Mouse (Mus musculus) MEL (cell line): ENCODE data around the gene Htr5b. TPM values are rescaled to one million over a fixed set of nuclear protein-coding genes. Genes with fewer than 3 reads are reported as not detected.

Source experiments
- DNase-seq: peaks from one replicate; pipeline ENCODE4 v3.0.0; 2011; ENCODE audit warnings: low read depth, low spot score
- H3K27ac ChIP-seq: 2 replicates; pipeline ENCODE4 v1.5.1; 2012; ENCODE audit warnings: low read depth, mild to moderate bottlenecking, control low read depth, low read length, moderate library complexity; ENCODE audit not compliant: control insufficient read depth
- H3K27me3 ChIP-seq, 2 experiments: fragments of 150-350 bp in 1 of 2; sonication (generic) in 1 of 2; 2 replicates each; pipeline ENCODE4 v1.6.1; 2012; ENCODE audit warnings: low read length in 2 of 2, mild to moderate bottlenecking in 2 of 2, improper control_type of control experiment in 1 of 2, moderate library complexity in 1 of 2; ENCODE audit not compliant: insufficient read depth in 2 of 2, control insufficient read depth in 1 of 2
- H3K36me3 ChIP-seq, 2 experiments: 2 replicates each; pipeline ENCODE4 v1.6.1; 2012 to 2014; ENCODE audit warnings: low read length in 2 of 2, improper control_type of control experiment in 1 of 2, inconsistent platforms in 1 of 2, mild to moderate bottlenecking in 1 of 2; ENCODE audit not compliant: insufficient read depth in 2 of 2, control insufficient read depth in 1 of 2
- H3K4me1 ChIP-seq, 2 experiments: fragments of 150-350 bp in 1 of 2; sonication (generic) in 1 of 2; 2 replicates each; pipeline ENCODE4 v1.6.1; 2012; ENCODE audit warnings: low read length in 2 of 2, improper control_type of control experiment in 1 of 2, mild to moderate bottlenecking in 1 of 2; ENCODE audit not compliant: insufficient read depth in 2 of 2, control insufficient read depth in 1 of 2
- H3K4me3 ChIP-seq, 2 experiments: fragments of 150-350 bp in 1 of 2; sonication (generic) in 1 of 2; 2 replicates each; pipeline ENCODE4 v1.5.1; 2012; ENCODE audit warnings: low read depth in 2 of 2, low read length in 2 of 2, mild to moderate bottlenecking in 2 of 2, moderate library complexity in 2 of 2, control low read depth in 1 of 2, improper control_type of control experiment in 1 of 2; ENCODE audit not compliant: control insufficient read depth in 1 of 2, insufficient read depth in 1 of 2
- H3K79me2 ChIP-seq: 2 replicates; pipeline ENCODE4 v1.6.1; 2012; ENCODE audit warnings: mild to moderate bottlenecking, low read length, moderate library complexity; ENCODE audit not compliant: control insufficient read depth, poor library complexity, insufficient read depth
- H3K9ac ChIP-seq: 2 replicates; pipeline ENCODE4 v1.6.1; 2012; ENCODE audit warnings: low read depth, mild to moderate bottlenecking, control low read depth, low read length, moderate library complexity; ENCODE audit not compliant: control insufficient read depth, poor library complexity, severe bottlenecking
- H3K9me3 ChIP-seq: fragments of 150-350 bp; sonication (generic); replicated peaks from 2 replicates; pipeline ENCODE4 v1.6.1; 2012; ENCODE audit warnings: mild to moderate bottlenecking, low read length, improper control_type of control experiment, moderate library complexity; ENCODE audit not compliant: insufficient read depth
- CHD1 ChIP-seq: IDR thresholded peaks from 2 replicates; pipeline ENCODE4 v1.6.1; 2012; ENCODE audit warnings: low read depth, mild to moderate bottlenecking, inconsistent platforms, low read length, improper control_type of control experiment
- CHD2 ChIP-seq: IDR thresholded peaks from 2 replicates; pipeline ENCODE4 v1.6.1; 2011; ENCODE audit warnings: low read length, improper control_type of control experiment
- CTCF ChIP-seq, 3 experiments: IDR thresholded peaks in 2 of 3; conservative IDR thresholded peaks in 1 of 3; 2 replicates each; pipeline ENCODE4 v1.5.1; 2011 to 2012; ENCODE audit warnings: low read length in 3 of 3, low read depth in 2 of 3, mild to moderate bottlenecking in 2 of 3, improper control_type of control experiment in 1 of 3, inconsistent platforms in 1 of 3, mixed read lengths in 1 of 3, moderate library complexity in 1 of 3; ENCODE audit not compliant: control insufficient read depth in 1 of 3, insufficient read depth in 1 of 3, poor library complexity in 1 of 3, severe bottlenecking in 1 of 3
- E2F4 ChIP-seq: IDR thresholded peaks from 2 replicates; pipeline ENCODE4 v1.6.1; 2011; ENCODE audit warnings: low read depth, low read length, improper control_type of control experiment, borderline replicate concordance
- ETS1 ChIP-seq: IDR thresholded peaks from 2 replicates; pipeline ENCODE4 v1.6.1; 2012; ENCODE audit warnings: low read depth, mild to moderate bottlenecking, inconsistent platforms, low read length, improper control_type of control experiment, moderate library complexity
- GATA1 ChIP-seq: IDR thresholded peaks from 2 replicates; pipeline ENCODE4 v1.6.1; 2011; ENCODE audit warnings: low read depth, low read length, improper control_type of control experiment
- POLR2AphosphoS5 ChIP-seq: IDR thresholded peaks from 2 replicates; pipeline ENCODE4 v1.6.1; 2012; ENCODE audit warnings: low read depth, borderline replicate concordance, mild to moderate bottlenecking, inconsistent platforms, low read length, moderate library complexity, mixed read lengths
- RAD21 ChIP-seq: IDR thresholded peaks from 2 replicates; pipeline ENCODE4 v1.6.1; 2011; ENCODE audit warnings: mild to moderate bottlenecking, low read depth, low read length, improper control_type of control experiment
- RCOR1 ChIP-seq: IDR thresholded peaks from 2 replicates; pipeline ENCODE4 v1.6.1; 2012; ENCODE audit warnings: low read depth, mild to moderate bottlenecking, inconsistent platforms, low read length, improper control_type of control experiment
- SMC3 ChIP-seq: IDR thresholded peaks from 2 replicates; pipeline ENCODE4 v1.6.1; 2011; ENCODE audit warnings: low read depth, low read length, improper control_type of control experiment
- TBP ChIP-seq: IDR thresholded peaks from 2 replicates; pipeline ENCODE4 v1.8.0; 2011; ENCODE audit warnings: low read depth, low read length, improper control_type of control experiment
- TCF12 ChIP-seq: IDR thresholded peaks from 2 replicates; pipeline ENCODE4 v1.6.1; 2014; ENCODE audit warnings: low read depth, mild to moderate bottlenecking, inconsistent platforms, low read length, improper control_type of control experiment, moderate library complexity
- USF2 ChIP-seq, 2 experiments: IDR thresholded peaks; 2 replicates each; pipeline ENCODE4 v1.6.1; 2011 to 2012; ENCODE audit warnings: improper control_type of control experiment in 2 of 2, low read length in 2 of 2, borderline replicate concordance in 1 of 2, inconsistent platforms in 1 of 2, low read depth in 1 of 2, mild to moderate bottlenecking in 1 of 2; ENCODE audit not compliant: insufficient read depth in 1 of 2
- ZNF384 ChIP-seq: IDR thresholded peaks from 2 replicates; pipeline ENCODE4 v1.6.1; 2012; ENCODE audit warnings: low read depth, mild to moderate bottlenecking, inconsistent platforms, low read length, improper control_type of control experiment
- polyA plus RNA-seq, 2 experiments: library from polyadenylated mRNA; stranded (reverse) in 1 of 2; unstranded in 1 of 2; fragments of >175 nt in 1 of 2; fragments of >200 nt in 1 of 2; gene quantifications; 2 replicates each; pipeline versions ENCODE4 v1.2.1 to v1.2.4; 2012; ENCODE audit warnings: low replicate concordance in 2 of 2, low read depth in 1 of 2; ENCODE audit not compliant: insufficient read length in 2 of 2, insufficient read depth in 1 of 2, missing spikeins in 1 of 2
- total RNA-seq: library from RNA; depleted of rRNA; stranded (reverse); fragments of 300-350 nt; gene quantifications from 2 replicates; pipeline ENCODE4 v1.2.3, GENCODE M21; 2012

Gene Htr5b
- total and polyA plus RNA-seq, 3 experiments = not detected

- H3K4me3 ChIP-seq = no peak overlapping the region
- DNase-seq = peak; percentile 35
- H3K27ac ChIP-seq = no peak overlapping the region
- peaks cover 0 to 10% of the 10 kb centered on the region in 2 experiments; a peak in 2 of 4 replicates for H3K36me3 ChIP-seq
- no peak overlapping the region for H3K9ac ChIP-seq
- no peak for TF ChIP-seq USF2 (IDR thresholded peaks at IDR 0.05; ENCODE audit: borderline replicate concordance in 1 of 2, insufficient read depth in 1 of 2, low read depth in 1 of 2, low read length in 2 of 2)
- no peak for TF ChIP-seq TCF12
- TF ChIP-seq E2F4 = no peak
- no peak for TF ChIP-seq CHD1
- TF ChIP-seq CTCF (IDR thresholded peaks at IDR 0.05 in 2 of 3, conservative IDR thresholded peaks at IDR 0.05 in 1 of 3; ENCODE audit: control insufficient read depth in 1 of 3, insufficient read depth in 1 of 3, low read depth in 2 of 3, low read length in 3 of 3, poor library complexity in 1 of 3, severe bottlenecking in 1 of 3) = no peak
- TF ChIP-seq RCOR1 = no peak
- TF ChIP-seq ZNF384 = no peak
- no peaks in the 10 kb centered on the region for H3K9me3 ChIP-seq
- no peaks in the 10 kb centered on the region for H3K27me3 ChIP-seq
- H3K79me2 ChIP-seq = no peaks in the 10 kb centered on the region
- peaks cover 5 to 20% of the 10 kb centered on the region in 2 experiments; a peak in 3 of 4 replicates for H3K4me1 ChIP-seq
These were observed 19.5 kb downstream of the Htr5b start for GRCm38 (mm10) chr1:121508729-121509128.

- Histone ChIP-seq H3K9ac (no peak overlapping the region), H3K79me2 (no peaks in the 10 kb centered on the region), H3K27ac (no peak overlapping the region), H3K9me3 (no peaks in the 10 kb centered on the region), H3K4me1 (no peaks in the 10 kb centered on the region), H3K27me3 (no peaks in the 10 kb centered on the region), H3K36me3 (peaks cover 0 to 9% of the 10 kb centered on the region in 2 experiments; a peak in 1 of 4 replicates), H3K4me3 (no peak overlapping the region)
- TF ChIP-seq POLR2AphosphoS5 (no peak), TBP (no peak), GATA1 (no peak)
- DNase-seq = no peak
These were observed 31.2 kb downstream of the Htr5b start for GRCm38 (mm10) chr1:121497093-121497492.

- H3K36me3 ChIP-seq = peaks cover 0 to 4% of the 10 kb centered on the region in 2 experiments; a peak in 1 of 4 replicates
- H3K9me3 ChIP-seq = no peaks in the 10 kb centered on the region
- H3K79me2 ChIP-seq = no peaks in the 10 kb centered on the region
- H3K4me3 ChIP-seq = no peak overlapping the region
- peak; percentile 39 for DNase-seq
- no peak overlapping the region for H3K27ac ChIP-seq
- TF ChIP-seq ETS1 = no peak
- TF ChIP-seq SMC3 = peak; percentile 42
- TF ChIP-seq CHD2 = no peak
- peak; percentile 50 for TF ChIP-seq RAD21
- peak; percentile 19 to 54 (median 35); a peak in 4 of 6 replicates for TF ChIP-seq CTCF (IDR thresholded peaks at IDR 0.05 in 2 of 3, conservative IDR thresholded peaks at IDR 0.05 in 1 of 3; ENCODE audit: control insufficient read depth in 1 of 3, insufficient read depth in 1 of 3, low read depth in 2 of 3, low read length in 3 of 3, poor library complexity in 1 of 3, severe bottlenecking in 1 of 3)
- H3K27me3 ChIP-seq = no peaks in the 10 kb centered on the region
- H3K4me1 ChIP-seq = no peaks in the 10 kb centered on the region
- H3K9ac ChIP-seq = no peak overlapping the region
These were observed 38.0 kb downstream of the Htr5b start for GRCm38 (mm10) chr1:121490241-121490640.
